In the genomic region with DNA sequence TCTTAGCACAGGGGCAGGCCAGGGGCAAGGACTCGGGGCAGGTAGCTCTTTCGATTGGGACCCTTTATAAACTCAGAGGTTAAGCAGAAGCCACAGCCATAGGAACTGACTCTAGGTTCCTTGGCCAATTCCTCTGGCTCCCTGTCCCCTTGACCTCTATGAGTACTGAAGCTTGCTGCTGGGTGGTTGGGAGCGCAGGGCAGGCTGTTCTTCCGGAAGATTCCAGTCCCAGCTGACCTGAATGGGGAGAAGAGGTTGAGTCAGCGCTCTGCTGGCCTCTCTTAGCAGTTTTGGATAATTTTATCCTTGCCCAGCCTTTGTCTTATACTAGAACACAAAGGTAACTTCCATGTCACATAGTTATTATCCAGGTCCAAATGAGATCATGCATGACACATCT, we compare ENCODE assay signal across 23 mouse cellular contexts.
DNase-seq lines count a peak whose midpoint lies in the region; ATAC-seq and TF ChIP-seq lines count a peak whose summit lies in the region.
"Had no signal": no experiment of that assay in that cellular context is flagged by ENCODE, and none has a peak within 500 bp of the region (broad histone marks: within the 10 kb centered on the region; RNA-seq: fewer than 3 reads in every experiment).

No protein-coding gene starts in this region.

- H3K4me1 ChIP-seq in heart, postnatal 0 days (ENCODE audit: control insufficient read depth, insufficient read depth): no peaks in the 10 kb centered on the region
- H3K4me1 ChIP-seq in heart, embryonic 11.5 days (ENCODE audit: control insufficient read depth, insufficient read depth, low read length): no peaks in the 10 kb centered on the region
- H3K4me1 ChIP-seq in midbrain, embryonic 12.5 days: no peaks in the 10 kb centered on the region
- no peaks in the 10 kb centered on the region for H3K4me1 ChIP-seq in midbrain, embryonic 14.5 days (ENCODE audit: control insufficient read depth, insufficient read depth, low read length)
- H3K4me1 ChIP-seq: embryonic facial prominence, embryonic 13.5 days; forebrain, embryonic 10.5 days; hindbrain, embryonic 12.5 days; limb, embryonic 10.5 days; limb, embryonic 15.5 days; liver, embryonic 13.5 days; megakaryocyte, embryonic 14.5 days had no signal

- no peak overlapping the region for H3K9ac ChIP-seq in heart, postnatal 0 days (replicated peaks; ENCODE audit: low read depth, low read length)
- no peak overlapping the region for H3K9ac ChIP-seq in heart, embryonic 11.5 days (ENCODE audit: low read depth, low read length)
- no peak overlapping the region for H3K9ac ChIP-seq in midbrain, embryonic 12.5 days (replicated peaks)
- no peak overlapping the region for H3K9ac ChIP-seq in midbrain, embryonic 14.5 days (replicated peaks; ENCODE audit: low read length)
- H3K9ac ChIP-seq: embryonic facial prominence, embryonic 13.5 days; forebrain, postnatal 0 days; heart, embryonic 15.5 days; hindbrain, embryonic 12.5 days; limb, embryonic 15.5 days; liver, embryonic 13.5 days had no signal

- no peaks in the 10 kb centered on the region for H3K27me3 ChIP-seq in heart, postnatal 0 days (ENCODE audit: control insufficient read depth, insufficient read depth, low read length)
- H3K27me3 ChIP-seq in heart, embryonic 11.5 days (ENCODE audit: control insufficient read depth, insufficient read depth, low read length): no peaks in the 10 kb centered on the region
- no peaks in the 10 kb centered on the region for H3K27me3 ChIP-seq in midbrain, embryonic 12.5 days
- no peaks in the 10 kb centered on the region for H3K27me3 ChIP-seq in midbrain, embryonic 14.5 days (ENCODE audit: control insufficient read depth, insufficient read depth, low read length)
- H3K27me3 ChIP-seq: embryonic facial prominence, embryonic 13.5 days; heart, embryonic 15.5 days; hindbrain, embryonic 12.5 days; limb, embryonic 15.5 days; liver, embryonic 13.5 days; megakaryocyte, embryonic 14.5 days had no signal

- TF ChIP-seq EP300 in heart, postnatal 0 days (IDR thresholded peaks at IDR 0.05; ENCODE audit: low read depth): no peak

- no peak overlapping the region for H3K4me3 ChIP-seq in heart, postnatal 0 days (ENCODE audit: low read depth, low read length)
- no peak overlapping the region for H3K4me3 ChIP-seq in heart, embryonic 11.5 days (ENCODE audit: low read depth, low read length)
- H3K4me3 ChIP-seq in midbrain, embryonic 12.5 days: no peak overlapping the region
- H3K4me3 ChIP-seq in midbrain, embryonic 14.5 days (replicated peaks; ENCODE audit: low read depth, low read length): no peak overlapping the region
- H3K4me3 ChIP-seq: embryonic facial prominence, embryonic 13.5 days; forebrain, embryonic 10.5 days; heart, embryonic 15.5 days; hindbrain, embryonic 12.5 days; limb, embryonic 10.5 days; limb, embryonic 15.5 days; liver, embryonic 13.5 days; megakaryocyte, embryonic 14.5 days had no signal

- DNase-seq in adrenal gland, adult 2 months: peak; percentile 53
- no peak for DNase-seq in adrenal gland, adult 8-10 months
- no peak for DNase-seq in heart, postnatal 0 days (ENCODE audit: low spot score)
- DNase-seq in midbrain, embryonic 14.5 days: no peak
- peak; percentile 28 to 50 for DNase-seq in adrenal gland, postnatal 36 days
- DNase-seq: layer of hippocampus, adult 9-11 months; thymus, adult 18-20 months had no signal

- H3K36me3 ChIP-seq in heart, postnatal 0 days (replicated peaks; ENCODE audit: control insufficient read depth, insufficient read depth, low read length): peaks cover 85% of the 10 kb centered on the region
- H3K36me3 ChIP-seq in heart, embryonic 11.5 days (ENCODE audit: control insufficient read depth, insufficient read depth, low read length): peaks cover 25% of the 10 kb centered on the region
- no peaks in the 10 kb centered on the region for H3K36me3 ChIP-seq in midbrain, embryonic 12.5 days
- H3K36me3 ChIP-seq in midbrain, embryonic 14.5 days (ENCODE audit: control insufficient read depth, insufficient read depth, low read length): no peaks in the 10 kb centered on the region

- no peak for TF ChIP-seq CTCF in heart, postnatal 0 days (IDR thresholded peaks at IDR 0.05; ENCODE audit: low read depth)

- ATAC-seq in heart, postnatal 0 days (ENCODE audit: insufficient read depth, low read depth): peak; percentile 44
- ATAC-seq in heart, embryonic 11.5 days (replicated peaks; ENCODE audit: insufficient number of reproducible peaks, low FRiP score, low TSS enrichment): no peak
- 0 out of 2 replicates have a peak, but pooled peaks have one; percentile 7 for ATAC-seq in midbrain, embryonic 12.5 days (ENCODE audit: low FRiP score, low read depth)
- no peak for ATAC-seq in midbrain, embryonic 14.5 days (ENCODE audit: low FRiP score, low TSS enrichment)
- ATAC-seq: lung, postnatal 0 days had no signal

- 0 out of 2 replicates have a peak overlapping the region, but pooled peaks have one; percentile 4 for H3K27ac ChIP-seq in heart, postnatal 0 days (ENCODE audit: low read depth)
- no peak overlapping the region for H3K27ac ChIP-seq in heart, embryonic 11.5 days (ENCODE audit: low read depth, low read length)
- no peak overlapping the region for H3K27ac ChIP-seq in midbrain, embryonic 12.5 days (replicated peaks)
- no peak overlapping the region for H3K27ac ChIP-seq in midbrain, embryonic 14.5 days (replicated peaks; ENCODE audit: low read depth, low read length)
- H3K27ac ChIP-seq: embryonic facial prominence, embryonic 13.5 days; forebrain, embryonic 10.5 days; heart, embryonic 15.5 days; hindbrain, embryonic 12.5 days; hindbrain, postnatal 0 days; kidney, postnatal 0 days; limb, embryonic 10.5 days; limb, embryonic 15.5 days; liver, embryonic 13.5 days; stomach, postnatal 0 days had no signal

- WGBS in heart, postnatal 0 days: 88% methylated on average over 5 of the region's 5 CpGs
- WGBS in heart, embryonic 11.5 days (ENCODE audit: insufficient replicate concordance): 94% methylated on average over 5 of the region's 5 CpGs
- WGBS in midbrain, embryonic 12.5 days: 92% methylated on average over 5 of the region's 5 CpGs
- 98% methylated on average over 5 of the region's 5 CpGs for WGBS in midbrain, embryonic 14.5 days

- H3K9me3 ChIP-seq in heart, postnatal 0 days (replicated peaks; ENCODE audit: control insufficient read depth, low read length): no peaks in the 10 kb centered on the region
- no peaks in the 10 kb centered on the region for H3K9me3 ChIP-seq in heart, embryonic 11.5 days (replicated peaks; ENCODE audit: control insufficient read depth, low read length)
- H3K9me3 ChIP-seq in midbrain, embryonic 12.5 days: no peaks in the 10 kb centered on the region
- no peaks in the 10 kb centered on the region for H3K9me3 ChIP-seq in midbrain, embryonic 14.5 days (ENCODE audit: control insufficient read depth, low read length)
- H3K9me3 ChIP-seq: embryonic facial prominence, embryonic 13.5 days; forebrain, embryonic 10.5 days; G1E; heart, embryonic 15.5 days; hindbrain, embryonic 12.5 days; limb, embryonic 10.5 days; limb, embryonic 15.5 days; liver, embryonic 13.5 days; megakaryocyte, embryonic 14.5 days had no signal

- H3K4me2 ChIP-seq in heart, postnatal 0 days (ENCODE audit: low read depth, low read length): no peak overlapping the region
- H3K4me2 ChIP-seq in heart, embryonic 11.5 days: no peak overlapping the region
- H3K4me2 ChIP-seq in midbrain, embryonic 12.5 days (replicated peaks): no peak overlapping the region
- H3K4me2 ChIP-seq in midbrain, embryonic 14.5 days (ENCODE audit: low read length): no peak overlapping the region
- H3K4me2 ChIP-seq: embryonic facial prominence, embryonic 13.5 days; heart, embryonic 15.5 days; hindbrain, embryonic 12.5 days; limb, embryonic 15.5 days; liver, embryonic 13.5 days had no signal

Comparison
In these comparisons a context has a peak if more than half of its experiments do, and no peak if none do; other contexts are left out.
1. DNase-seq: peak in adrenal gland, adult 2 months (single experiment) and adrenal gland, postnatal 36 days (2 of 2); none in adrenal gland, adult 8-10 months (single experiment), heart, postnatal 0 days (single experiment) and midbrain, embryonic 14.5 days (single experiment).
2. ATAC-seq: peak in heart, postnatal 0 days (single experiment) and midbrain, embryonic 12.5 days (single experiment); none in heart, embryonic 11.5 days (single experiment) and midbrain, embryonic 14.5 days (single experiment).